Mouse (Mus musculus): Measurements from ENCODE around the gene Cenpl. TPM values are rescaled to one million over a fixed set of nuclear protein-coding genes. Genes with fewer than 3 reads are reported as not detected.

Gene Cenpl
- polyA plus RNA-seq, 1 experiment, result 4.5 TPM

GRCm38 (mm10) chr1:161035281-161035785, 35.2 kb upstream of the Cenpl start:
- Histone ChIP-seq H3K79me2 (ENCODE audit: control insufficient read depth, insufficient read depth) (peaks cover 22% of the 10 kb centered on the region), H3ac (ENCODE audit: control insufficient read depth, insufficient read length) (peak overlapping the region; percentile 74), H3K4me3 (peak overlapping the region; percentile 86), H3K36me3 (ENCODE audit: control insufficient read depth, insufficient read depth) (peaks cover 37% of the 10 kb centered on the region), H3K27me3 (ENCODE audit: control insufficient read depth, insufficient read depth, insufficient read length) (no peaks in the 10 kb centered on the region), H3K4me2 (ENCODE audit: low read depth) (peak overlapping the region; percentile 83)
- TF ChIP-seq POLR2AphosphoS2 (IDR thresholded peaks at IDR 0.05; ENCODE audit: insufficient read length, low read depth) (no peak), MAX (IDR thresholded peaks at IDR 0.05; ENCODE audit: low read depth) (peak; percentile 18)

- Histone ChIP-seq H3K79me2 (ENCODE audit: control insufficient read depth, insufficient read depth) (peaks cover 22% of the 10 kb centered on the region), H3ac (ENCODE audit: control insufficient read depth, insufficient read length) (peak overlapping the region; percentile 74), H3K4me3 (peak overlapping the region; percentile 86), H3K27me3 (ENCODE audit: control insufficient read depth, insufficient read depth, insufficient read length) (no peaks in the 10 kb centered on the region), H3K4me2 (ENCODE audit: low read depth) (peak overlapping the region; percentile 83), H3K36me3 (ENCODE audit: control insufficient read depth, insufficient read depth) (peaks cover 37% of the 10 kb centered on the region)
- no peak for TF ChIP-seq SRF (IDR thresholded peaks at IDR 0.05; ENCODE audit: control insufficient read depth, insufficient read length, low read depth)
- no peak for TF ChIP-seq MYOG (IDR thresholded peaks at IDR 0.05; ENCODE audit: control insufficient read depth in 1 of 3, insufficient read depth in 1 of 3, insufficient read length in 2 of 3, low read depth in 2 of 3)
- TF ChIP-seq MYOD1 (IDR thresholded peaks at IDR 0.05; ENCODE audit: control insufficient read depth in 1 of 3, insufficient read length in 2 of 3, low read depth in 2 of 3), result no peak
- TF ChIP-seq REST (IDR thresholded peaks at IDR 0.05; ENCODE audit: insufficient read depth, insufficient read length), result no peak
These were observed 34.6 kb upstream of the Cenpl start for GRCm38 (mm10) chr1:161035786-161036404.

GRCm38 (mm10) chr1:161036411-161036841, 34.1 kb upstream of the Cenpl start:
- TF ChIP-seq USF1 (IDR thresholded peaks at IDR 0.05; ENCODE audit: low read depth) (peak; percentile 49), MYOG (IDR thresholded peaks at IDR 0.05; ENCODE audit: control insufficient read depth in 1 of 3, insufficient read depth in 1 of 3, insufficient read length in 2 of 3, low read depth in 2 of 3) (no peak)
- H3K79me2 ChIP-seq (ENCODE audit: control insufficient read depth, insufficient read depth), result peaks cover 22% of the 10 kb centered on the region
- peaks cover 37% of the 10 kb centered on the region for H3K36me3 ChIP-seq (ENCODE audit: control insufficient read depth, insufficient read depth)

GRCm38 (mm10) chr1:161037026-161037425, 33.5 kb upstream of the Cenpl start:
- Histone ChIP-seq H3K27me3 (ENCODE audit: control insufficient read depth, insufficient read depth, insufficient read length) (no peaks in the 10 kb centered on the region), H3K4me2 (ENCODE audit: low read depth) (peak overlapping the region; percentile 83), H3K4me3 (peak overlapping the region; percentile 86), H3K79me2 (ENCODE audit: control insufficient read depth, insufficient read depth) (peaks cover 22% of the 10 kb centered on the region), H3K36me3 (ENCODE audit: control insufficient read depth, insufficient read depth) (peaks cover 37% of the 10 kb centered on the region), H3ac (ENCODE audit: control insufficient read depth, insufficient read length) (no peak overlapping the region)
- TF ChIP-seq POLR2A (IDR thresholded peaks at IDR 0.05; ENCODE audit: insufficient read length, low read depth), result no peak
- TF ChIP-seq REST (IDR thresholded peaks at IDR 0.05; ENCODE audit: insufficient read depth, insufficient read length), result no peak
- no peak for TF ChIP-seq TCF3 (IDR thresholded peaks at IDR 0.05; ENCODE audit: insufficient read length, low read depth)
- no peak for TF ChIP-seq CEBPB (IDR thresholded peaks at IDR 0.05; ENCODE audit: insufficient read depth, poor library complexity, severe bottlenecking)
- no peak for TF ChIP-seq SRF (IDR thresholded peaks at IDR 0.05; ENCODE audit: control insufficient read depth, insufficient read length, low read depth)
- no peak for TF ChIP-seq POLR2AphosphoS2 (IDR thresholded peaks at IDR 0.05; ENCODE audit: insufficient read length, low read depth)
- TF ChIP-seq USF1 (IDR thresholded peaks at IDR 0.05; ENCODE audit: low read depth), result no peak
- no peak for TF ChIP-seq TCF12 (IDR thresholded peaks at IDR 0.05; ENCODE audit: insufficient read depth, poor library complexity, severe bottlenecking)
- no peak for TF ChIP-seq MYOG (IDR thresholded peaks at IDR 0.05; ENCODE audit: control insufficient read depth in 1 of 3, insufficient read depth in 1 of 3, insufficient read length in 2 of 3, low read depth in 2 of 3)
- no peak for TF ChIP-seq MYOD1 (IDR thresholded peaks at IDR 0.05; ENCODE audit: control insufficient read depth in 1 of 3, insufficient read length in 2 of 3, low read depth in 2 of 3)
- TF ChIP-seq MAX (IDR thresholded peaks at IDR 0.05; ENCODE audit: low read depth), result no peak
- no peak for TF ChIP-seq E2F4 (IDR thresholded peaks at IDR 0.05; ENCODE audit: insufficient read depth)

More at GRCm38 (mm10) chr1:161036411-161036841, 34.1 kb upstream of the Cenpl start:
- no peaks in the 10 kb centered on the region for H3K27me3 ChIP-seq (ENCODE audit: control insufficient read depth, insufficient read depth, insufficient read length)
- peak overlapping the region; percentile 86 for H3K4me3 ChIP-seq
- H3ac ChIP-seq (ENCODE audit: control insufficient read depth, insufficient read length), result no peak overlapping the region
- peak overlapping the region; percentile 83 for H3K4me2 ChIP-seq (ENCODE audit: low read depth)

- peak overlapping the region; percentile 86 for H3K4me3 ChIP-seq
- no peak overlapping the region for H3ac ChIP-seq (ENCODE audit: control insufficient read depth, insufficient read length)
- TF ChIP-seq CEBPB (IDR thresholded peaks at IDR 0.05; ENCODE audit: insufficient read depth, poor library complexity, severe bottlenecking) (no peak), REST (IDR thresholded peaks at IDR 0.05; ENCODE audit: insufficient read depth, insufficient read length) (no peak)
- peaks cover 22% of the 10 kb centered on the region for H3K79me2 ChIP-seq (ENCODE audit: control insufficient read depth, insufficient read depth)
- peaks cover 33% of the 10 kb centered on the region for H3K36me3 ChIP-seq (ENCODE audit: control insufficient read depth, insufficient read depth)
- H3K4me2 ChIP-seq (ENCODE audit: low read depth), result peak overlapping the region; percentile 83
- H3K27me3 ChIP-seq (ENCODE audit: control insufficient read depth, insufficient read depth, insufficient read length), result no peaks in the 10 kb centered on the region
These were observed 32.9 kb upstream of the Cenpl start for GRCm38 (mm10) chr1:161037599-161037998.

GRCm38 (mm10) chr1:161038004-161038403, 32.5 kb upstream of the Cenpl start:
- H3K79me2 ChIP-seq (ENCODE audit: control insufficient read depth, insufficient read depth), result peaks cover 22% of the 10 kb centered on the region
- TF ChIP-seq POLR2AphosphoS2 (IDR thresholded peaks at IDR 0.05; ENCODE audit: insufficient read length, low read depth) (no peak), MYOG (IDR thresholded peaks at IDR 0.05; ENCODE audit: control insufficient read depth in 1 of 3, insufficient read depth in 1 of 3, insufficient read length in 2 of 3, low read depth in 2 of 3) (no peak), CEBPB (IDR thresholded peaks at IDR 0.05; ENCODE audit: insufficient read depth, poor library complexity, severe bottlenecking) (no peak), REST (IDR thresholded peaks at IDR 0.05; ENCODE audit: insufficient read depth, insufficient read length) (no peak), USF1 (IDR thresholded peaks at IDR 0.05; ENCODE audit: low read depth) (no peak), E2F4 (IDR thresholded peaks at IDR 0.05; ENCODE audit: insufficient read depth) (no peak), MYOD1 (IDR thresholded peaks at IDR 0.05; ENCODE audit: control insufficient read depth in 1 of 3, insufficient read length in 2 of 3, low read depth in 2 of 3) (no peak), TCF3 (IDR thresholded peaks at IDR 0.05; ENCODE audit: insufficient read length, low read depth) (no peak), MAX (IDR thresholded peaks at IDR 0.05; ENCODE audit: low read depth) (no peak), SRF (IDR thresholded peaks at IDR 0.05; ENCODE audit: control insufficient read depth, insufficient read length, low read depth) (no peak), TCF12 (IDR thresholded peaks at IDR 0.05; ENCODE audit: insufficient read depth, poor library complexity, severe bottlenecking) (no peak)
- no peaks in the 10 kb centered on the region for H3K27me3 ChIP-seq (ENCODE audit: control insufficient read depth, insufficient read depth, insufficient read length)
- no peak overlapping the region for H3ac ChIP-seq (ENCODE audit: control insufficient read depth, insufficient read length)
- H3K4me2 ChIP-seq (ENCODE audit: low read depth), result peak overlapping the region; percentile 83
- peaks cover 33% of the 10 kb centered on the region for H3K36me3 ChIP-seq (ENCODE audit: control insufficient read depth, insufficient read depth)
- H3K4me3 ChIP-seq, result no peak overlapping the region
